Mouse (Mus musculus) liver, embryonic 12.5 days (tissue): Measurements from ENCODE around the gene Unc13d. TPM values are rescaled to one million over a fixed set of nuclear protein-coding genes. Genes with fewer than 3 reads are reported as not detected.

ENCODE experiments used
- ATAC-seq: fragments of 200-750 bp; cut with Nextera tagmentation; 2 replicates; pipeline ENCODE4 v1.8.0; 2017; ENCODE audit warnings: moderate number of reproducible peaks, mild to moderate bottlenecking, moderate library complexity
- H3K27ac ChIP-seq: fragments of 300-500 bp; sonication (generic); 2 replicates; pipeline ENCODE4 v1.5.1; 2016; ENCODE audit warnings: mild to moderate bottlenecking
- H3K27me3 ChIP-seq: fragments of 300-500 bp; sonication (generic); replicated peaks from 2 replicates; pipeline ENCODE4 v1.6.1; 2016; ENCODE audit warnings: mild to moderate bottlenecking, moderate library complexity
- H3K36me3 ChIP-seq: fragments of 300-500 bp; sonication (generic); 2 replicates; pipeline ENCODE4 v1.6.1; 2016; ENCODE audit warnings: mild to moderate bottlenecking, moderate library complexity
- H3K4me1 ChIP-seq: fragments of 300-500 bp; sonication (generic); 2 replicates; pipeline ENCODE4 v1.6.1; 2016
- H3K4me2 ChIP-seq: fragments of 300-500 bp; sonication (generic); 2 replicates; pipeline ENCODE4 v1.6.1; 2016; ENCODE audit warnings: mild to moderate bottlenecking, moderate library complexity
- H3K4me3 ChIP-seq: fragments of 300-500 bp; sonication (generic); 2 replicates; pipeline ENCODE4 v1.5.1; 2016; ENCODE audit warnings: mild to moderate bottlenecking, moderate library complexity
- H3K9ac ChIP-seq: fragments of 300-500 bp; sonication (generic); 2 replicates; pipeline ENCODE4 v1.6.1; 2016; ENCODE audit warnings: mild to moderate bottlenecking, moderate library complexity
- H3K9me3 ChIP-seq: fragments of 300-500 bp; sonication (generic); replicated peaks from 2 replicates; pipeline ENCODE4 v1.6.1; 2016; ENCODE audit warnings: mild to moderate bottlenecking, moderate library complexity
- WGBS: fragments of 180-500 bp; shearing (Covaris S2); methylation state at CpG from one replicate; pipeline ENCODE4 v1.1.7; 2016; ENCODE audit not compliant: insufficient replicate concordance; 5-methylcytosine and 5-hydroxymethylcytosine counted together
- polyA plus RNA-seq: library from polyadenylated mRNA; unstranded; fragments of >200 nt; fragmentation: Nextera tagmentation; extraction: Ambion mirVana; gene quantifications from 2 replicates; pipeline ENCODE4 v1.2.1, GENCODE M21; 2016

Unc13d gene
- polyA plus RNA-seq, 1 experiment from 2014 or later: 50.1 TPM

- H3K4me3 ChIP-seq: peak within 1 kb of the TSS; percentile 63
- H3K9me3 ChIP-seq: no peaks in the 10 kb centered on the region
- peaks cover 60% of the 10 kb centered on the region for H3K4me1 ChIP-seq
- ATAC-seq: peak; percentile 91
- H3K27ac ChIP-seq: peak within 1 kb of the TSS; percentile 86
- H3K36me3 ChIP-seq: peaks cover 36% of the 10 kb centered on the region
- peak within 1 kb of the TSS; percentile 76 for H3K9ac ChIP-seq
- 5% methylated on average over 42 of the region's 43 CpGs for WGBS
- H3K27me3 ChIP-seq: no peaks in the 10 kb centered on the region
- H3K4me2 ChIP-seq: peak within 1 kb of the TSS; percentile 77
Observed at GRCm38 (mm10) chr11:116086258-116087193, 8.8 kb upstream of the Unc13d start, which contains the start of gene Wbp2. TSS of gene Wbp2 (minus strand) at chr11:116086995.

- Histone ChIP-seq H3K4me3 (peak overlapping the region; percentile 63), H3K4me2 (peak overlapping the region; percentile 77), H3K4me1 (peaks cover 82% of the 10 kb centered on the region), H3K36me3 (peaks cover 60% of the 10 kb centered on the region), H3K9me3 (no peaks in the 10 kb centered on the region), H3K9ac (peak overlapping the region; percentile 72), H3K27ac (peak overlapping the region; percentile 86), H3K27me3 (no peaks in the 10 kb centered on the region)
- WGBS: 38% methylated on average over 6 of the region's 6 CpGs
- ATAC-seq: peak; percentile 17; the same call in 1 of the 2 replicates
Observed at GRCm38 (mm10) chr11:116084166-116084565, 6.4 kb upstream of the Unc13d start.

GRCm38 (mm10) chr11:116083096-116083672 lies 5.4 kb upstream of the Unc13d start:
- no peaks in the 10 kb centered on the region for H3K27me3 ChIP-seq
- H3K9me3 ChIP-seq: no peaks in the 10 kb centered on the region
- no peak for ATAC-seq
- peaks cover 66% of the 10 kb centered on the region for H3K36me3 ChIP-seq
- H3K4me3 ChIP-seq: no peak overlapping the region
- peaks cover 83% of the 10 kb centered on the region for H3K4me1 ChIP-seq
- no peak overlapping the region; the same call in 1 of the 2 replicates for H3K9ac ChIP-seq
- H3K27ac ChIP-seq: peak overlapping the region; percentile 86
- WGBS: 86% methylated on average over 14 of the region's 14 CpGs
- no peak overlapping the region for H3K4me2 ChIP-seq

- WGBS: 64% methylated on average over 6 of the region's 6 CpGs
- ATAC-seq: no peak
- no peak overlapping the region for H3K4me2 ChIP-seq
- peaks cover 66% of the 10 kb centered on the region for H3K36me3 ChIP-seq
- H3K27me3 ChIP-seq: no peaks in the 10 kb centered on the region
- H3K4me1 ChIP-seq: peaks cover 94% of the 10 kb centered on the region
- H3K27ac ChIP-seq: peak overlapping the region; percentile 99
- H3K4me3 ChIP-seq: no peak overlapping the region
- H3K9ac ChIP-seq: peak overlapping the region; percentile 3; the same call in 1 of the 2 replicates
- no peaks in the 10 kb centered on the region for H3K9me3 ChIP-seq
Observed at GRCm38 (mm10) chr11:116081081-116081480, 3.3 kb upstream of the Unc13d start.

- Histone ChIP-seq H3K4me1 (peaks cover 93% of the 10 kb centered on the region), H3K4me3 (no peak overlapping the region), H3K27me3 (no peaks in the 10 kb centered on the region), H3K36me3 (peaks cover 58% of the 10 kb centered on the region), H3K4me2 (no peak overlapping the region), H3K27ac (peak overlapping the region; percentile 99), H3K9me3 (no peaks in the 10 kb centered on the region), H3K9ac (0 out of 2 replicates have a peak overlapping the region, but pooled peaks have one; percentile 0)
- no peak for ATAC-seq
- WGBS: 59% methylated on average over 10 of the region's 10 CpGs
Observed at GRCm38 (mm10) chr11:116079511-116079910, 1.8 kb upstream of the Unc13d start.

GRCm38 (mm10) chr11:116078676-116079320 lies 1.0 kb upstream of the Unc13d start:
- Histone ChIP-seq H3K36me3 (peaks cover 58% of the 10 kb centered on the region), H3K27me3 (no peaks in the 10 kb centered on the region), H3K4me2 (peak overlapping the region; percentile 97), H3K27ac (peak overlapping the region; percentile 99), H3K9ac (peak overlapping the region; percentile 93), H3K9me3 (no peaks in the 10 kb centered on the region), H3K4me1 (peaks cover 93% of the 10 kb centered on the region), H3K4me3 (peak overlapping the region; percentile 73; the same call in 1 of the 2 replicates)
- WGBS: 56% methylated on average over 10 of the region's 10 CpGs
- no peak for ATAC-seq

- peak; percentile 27 for ATAC-seq
- Histone ChIP-seq H3K36me3 (peaks cover 58% of the 10 kb centered on the region), H3K4me2 (peak overlapping the region; percentile 97), H3K27me3 (no peaks in the 10 kb centered on the region), H3K4me3 (peak overlapping the region; percentile 73), H3K9ac (peak overlapping the region; percentile 93), H3K9me3 (no peaks in the 10 kb centered on the region), H3K4me1 (peaks cover 89% of the 10 kb centered on the region), H3K27ac (peak overlapping the region; percentile 99)
- 3% methylated on average over 16 of the region's 16 CpGs for WGBS
Observed at GRCm38 (mm10) chr11:116078221-116078620, 460 bp upstream of the Unc13d start.

GRCm38 (mm10) chr11:116076836-116077235 lies 925 bp downstream of the Unc13d start:
- H3K9me3 ChIP-seq: no peaks in the 10 kb centered on the region
- H3K4me1 ChIP-seq: peaks cover 78% of the 10 kb centered on the region
- H3K36me3 ChIP-seq: peaks cover 56% of the 10 kb centered on the region
- WGBS: 13% methylated on average over 7 of the region's 7 CpGs
- H3K9ac ChIP-seq: peak overlapping the region; percentile 93
- H3K4me3 ChIP-seq: peak overlapping the region; percentile 73
- peak overlapping the region; percentile 99 for H3K27ac ChIP-seq
- H3K4me2 ChIP-seq: peak overlapping the region; percentile 97
- peak; percentile 57 for ATAC-seq
- no peaks in the 10 kb centered on the region for H3K27me3 ChIP-seq

- Histone ChIP-seq H3K27me3 (no peaks in the 10 kb centered on the region), H3K4me3 (peak overlapping the region; percentile 73), H3K4me2 (peak overlapping the region; percentile 97), H3K27ac (peak overlapping the region; percentile 99), H3K9me3 (no peaks in the 10 kb centered on the region), H3K36me3 (peaks cover 56% of the 10 kb centered on the region), H3K9ac (peak overlapping the region; percentile 93), H3K4me1 (peaks cover 79% of the 10 kb centered on the region)
- WGBS: 38% methylated on average over 7 of the region's 7 CpGs
- no peak for ATAC-seq
Observed at GRCm38 (mm10) chr11:116076266-116076540, 1.6 kb downstream of the Unc13d start.

GRCm38 (mm10) chr11:116075539-116076265 lies 2.1 kb downstream of the Unc13d start:
- H3K27ac ChIP-seq: peak overlapping the region; percentile 99
- H3K4me1 ChIP-seq: peaks cover 74% of the 10 kb centered on the region
- H3K4me2 ChIP-seq: peak overlapping the region; percentile 97
- H3K9ac ChIP-seq: peak overlapping the region; percentile 93
- no peaks in the 10 kb centered on the region for H3K9me3 ChIP-seq
- 23% methylated on average over 20 of the region's 20 CpGs for WGBS
- ATAC-seq: 0 out of 2 replicates have a peak, but pooled peaks have one; percentile 2
- peaks cover 51% of the 10 kb centered on the region for H3K36me3 ChIP-seq
- H3K27me3 ChIP-seq: no peaks in the 10 kb centered on the region
- H3K4me3 ChIP-seq: peak overlapping the region; percentile 73

GRCm38 (mm10) chr11:116074436-116074991 lies 3.2 kb downstream of the Unc13d start:
- Histone ChIP-seq H3K9ac (no peak overlapping the region), H3K36me3 (peaks cover 47% of the 10 kb centered on the region), H3K4me1 (peaks cover 63% of the 10 kb centered on the region), H3K4me3 (no peak overlapping the region), H3K27me3 (no peaks in the 10 kb centered on the region), H3K27ac (peak overlapping the region; percentile 57), H3K9me3 (no peaks in the 10 kb centered on the region), H3K4me2 (no peak overlapping the region)
- no peak for ATAC-seq
- WGBS: 39% methylated on average over 7 of the region's 7 CpGs
